In genomic region chr14:34330657-34331158, GRCm38 (mm10) we compare ENCODE assay signal across 18 mouse cellular contexts. TPM values are rescaled to one million over a fixed set of nuclear protein-coding genes. Genes with fewer than 3 reads are reported as not detected.
DNase-seq lines count a peak whose midpoint lies in the region; ATAC-seq and TF ChIP-seq lines count a peak whose summit lies in the region.
"Had no signal": no experiment of that assay in that cellular context is flagged by ENCODE, and none has a peak within 500 bp of the region (broad histone marks: within the 10 kb centered on the region; RNA-seq: fewer than 3 reads in every experiment).

No protein-coding gene starts in this region.

- 79% methylated on average over 9 of the region's 9 CpGs for WGBS in hindbrain, embryonic 13.5 days
- 87% methylated on average over 9 of the region's 9 CpGs for WGBS in hindbrain, embryonic 10.5 days
- 88% methylated on average over 9 of the region's 9 CpGs for WGBS in midbrain, embryonic 15.5 days
- WGBS in midbrain, embryonic 13.5 days, result 92% methylated on average over 9 of the region's 9 CpGs
- 81% methylated on average over 9 of the region's 9 CpGs for WGBS in neural tube, embryonic 14.5 days
- WGBS in liver, postnatal 0 days (ENCODE audit: insufficient replicate concordance), result 84% methylated on average over 9 of the region's 9 CpGs

- H3K27me3 ChIP-seq in hindbrain, embryonic 13.5 days, result no peaks in the 10 kb centered on the region
- no peaks in the 10 kb centered on the region for H3K27me3 ChIP-seq in hindbrain, embryonic 10.5 days (ENCODE audit: insufficient read depth, poor library complexity, severe bottlenecking)
- no peaks in the 10 kb centered on the region for H3K27me3 ChIP-seq in midbrain, embryonic 15.5 days (replicated peaks)
- no peaks in the 10 kb centered on the region for H3K27me3 ChIP-seq in midbrain, embryonic 13.5 days
- H3K27me3 ChIP-seq in neural tube, embryonic 14.5 days (ENCODE audit: control insufficient read depth, insufficient read depth, low read length), result no peaks in the 10 kb centered on the region
- no peaks in the 10 kb centered on the region for H3K27me3 ChIP-seq in liver, postnatal 0 days (ENCODE audit: insufficient read depth, low read length)
- H3K27me3 ChIP-seq: embryonic facial prominence, embryonic 13.5 days; heart, embryonic 15.5 days; kidney, embryonic 15.5 days; megakaryocyte, embryonic 14.5 days had no signal

- ATAC-seq in hindbrain, embryonic 13.5 days (ENCODE audit: low FRiP score), result peak; percentile 79
- peak; percentile 79 for ATAC-seq in midbrain, embryonic 15.5 days (replicated peaks)
- ATAC-seq in midbrain, embryonic 13.5 days, result no peak; the same call in 1 of the 2 replicates
- peak; percentile 87 for ATAC-seq in neural tube, embryonic 14.5 days (ENCODE audit: low read depth)
- no peak for ATAC-seq in liver, postnatal 0 days
- ATAC-seq: intestine, postnatal 0 days had no signal

- H3K4me1 ChIP-seq in hindbrain, embryonic 13.5 days (replicated peaks), result 0 out of 2 replicates have a peak, but pooled peaks cover 3% of the 10 kb centered on the region
- H3K4me1 ChIP-seq in hindbrain, embryonic 10.5 days (replicated peaks), result no peaks in the 10 kb centered on the region
- H3K4me1 ChIP-seq in midbrain, embryonic 15.5 days, result no peaks in the 10 kb centered on the region
- no peaks in the 10 kb centered on the region for H3K4me1 ChIP-seq in midbrain, embryonic 13.5 days (replicated peaks)
- no peaks in the 10 kb centered on the region for H3K4me1 ChIP-seq in neural tube, embryonic 14.5 days (ENCODE audit: control insufficient read depth, insufficient read depth, low read length)
- no peaks in the 10 kb centered on the region for H3K4me1 ChIP-seq in liver, postnatal 0 days (ENCODE audit: insufficient read depth)
- H3K4me1 ChIP-seq: embryonic facial prominence, embryonic 13.5 days; heart, embryonic 15.5 days; kidney, embryonic 15.5 days had no signal

- no peak overlapping the region for H3K4me3 ChIP-seq in hindbrain, embryonic 13.5 days
- H3K4me3 ChIP-seq in hindbrain, embryonic 10.5 days, result no peak overlapping the region
- no peak overlapping the region for H3K4me3 ChIP-seq in midbrain, embryonic 15.5 days
- no peak overlapping the region for H3K4me3 ChIP-seq in midbrain, embryonic 13.5 days (replicated peaks)
- no peak overlapping the region for H3K4me3 ChIP-seq in neural tube, embryonic 14.5 days (ENCODE audit: low read depth, low read length)
- no peak overlapping the region for H3K4me3 ChIP-seq in liver, postnatal 0 days (ENCODE audit: low read depth, low read length)
- H3K4me3 ChIP-seq: embryonic facial prominence, embryonic 13.5 days; heart, embryonic 15.5 days; kidney, embryonic 15.5 days; megakaryocyte, embryonic 14.5 days had no signal

- H3K4me2 ChIP-seq in hindbrain, embryonic 13.5 days, result no peak overlapping the region
- H3K4me2 ChIP-seq in midbrain, embryonic 15.5 days, result no peak overlapping the region
- no peak overlapping the region for H3K4me2 ChIP-seq in midbrain, embryonic 13.5 days (replicated peaks)
- no peak overlapping the region for H3K4me2 ChIP-seq in neural tube, embryonic 14.5 days (ENCODE audit: low read depth, low read length)
- H3K4me2 ChIP-seq in liver, postnatal 0 days (ENCODE audit: low read depth, low read length), result no peak overlapping the region
- H3K4me2 ChIP-seq: embryonic facial prominence, embryonic 13.5 days; heart, embryonic 15.5 days; kidney, embryonic 15.5 days; liver, embryonic 11.5 days had no signal

- H3K9ac ChIP-seq in hindbrain, embryonic 13.5 days, result no peak overlapping the region
- no peak overlapping the region for H3K9ac ChIP-seq in midbrain, embryonic 15.5 days
- H3K9ac ChIP-seq in midbrain, embryonic 13.5 days (replicated peaks), result no peak overlapping the region
- H3K9ac ChIP-seq in neural tube, embryonic 14.5 days (replicated peaks; ENCODE audit: low read depth, low read length), result no peak overlapping the region
- no peak overlapping the region for H3K9ac ChIP-seq in liver, postnatal 0 days (replicated peaks)
- H3K9ac ChIP-seq: embryonic facial prominence, embryonic 13.5 days; heart, embryonic 15.5 days; kidney, embryonic 15.5 days had no signal

- no peak for DNase-seq in hindbrain, embryonic 10.5 days (ENCODE audit: low spot score)
- peak; percentile 40 for DNase-seq in brain, embryonic 18.5 days (ENCODE audit: low read depth, low spot score)
- no peak for DNase-seq in liver, postnatal 0 days
- DNase-seq: B cell, adult 2 months; gastrocnemius, postnatal 14 days; lung, adult 2 months; retina, postnatal 1 day had no signal

- no peak for TF ChIP-seq EP300 in liver, postnatal 0 days (IDR thresholded peaks at IDR 0.05; ENCODE audit: low read depth)

- peaks cover 81% of the 10 kb centered on the region for H3K36me3 ChIP-seq in hindbrain, embryonic 13.5 days
- peaks cover 94% of the 10 kb centered on the region for H3K36me3 ChIP-seq in hindbrain, embryonic 10.5 days
- peaks cover 42% of the 10 kb centered on the region for H3K36me3 ChIP-seq in midbrain, embryonic 15.5 days (replicated peaks)
- peaks cover 74% of the 10 kb centered on the region for H3K36me3 ChIP-seq in midbrain, embryonic 13.5 days
- peaks cover 29% of the 10 kb centered on the region for H3K36me3 ChIP-seq in neural tube, embryonic 14.5 days (ENCODE audit: control insufficient read depth, insufficient read depth, low read length)
- peaks cover 67% of the 10 kb centered on the region for H3K36me3 ChIP-seq in liver, postnatal 0 days (replicated peaks; ENCODE audit: insufficient read depth, low read length)

- no peaks in the 10 kb centered on the region for H3K9me3 ChIP-seq in hindbrain, embryonic 13.5 days
- H3K9me3 ChIP-seq in hindbrain, embryonic 10.5 days, result no peaks in the 10 kb centered on the region
- H3K9me3 ChIP-seq in midbrain, embryonic 15.5 days, result no peaks in the 10 kb centered on the region
- no peaks in the 10 kb centered on the region for H3K9me3 ChIP-seq in midbrain, embryonic 13.5 days
- no peaks in the 10 kb centered on the region for H3K9me3 ChIP-seq in neural tube, embryonic 14.5 days (ENCODE audit: control insufficient read depth, low read length)
- H3K9me3 ChIP-seq in liver, postnatal 0 days (ENCODE audit: low read length), result no peaks in the 10 kb centered on the region
- H3K9me3 ChIP-seq: embryonic facial prominence, embryonic 13.5 days; heart, embryonic 15.5 days; kidney, embryonic 15.5 days; megakaryocyte, embryonic 14.5 days had no signal

- TF ChIP-seq CTCF in liver, postnatal 0 days (IDR thresholded peaks at IDR 0.05; ENCODE audit: low read depth), result no peak

- H3K27ac ChIP-seq in hindbrain, embryonic 13.5 days, result peak overlapping the region; percentile 44; the same call in 1 of the 2 replicates
- no peak overlapping the region for H3K27ac ChIP-seq in hindbrain, embryonic 10.5 days
- no peak overlapping the region for H3K27ac ChIP-seq in midbrain, embryonic 15.5 days
- H3K27ac ChIP-seq in midbrain, embryonic 13.5 days, result no peak overlapping the region
- no peak overlapping the region for H3K27ac ChIP-seq in neural tube, embryonic 14.5 days (ENCODE audit: low read depth, low read length)
- H3K27ac ChIP-seq in liver, postnatal 0 days (ENCODE audit: low read depth), result no peak overlapping the region
- H3K27ac ChIP-seq: embryonic facial prominence, embryonic 13.5 days; heart, embryonic 15.5 days; kidney, embryonic 15.5 days had no signal

RNA-seq across cellular contexts. Expression of gene Glud1, which starts 20.2 kb away (rescaled TPM):
- polyA plus RNA-seq in hindbrain, embryonic 13.5 days (2015; fragmentation: Nextera tagmentation; extraction: Ambion mirVana), result 88.5 and 100.0 TPM in 2 replicates
- polyA plus RNA-seq in hindbrain, embryonic 10.5 days (2016; fragmentation: Nextera tagmentation; extraction: Ambion mirVana), result 77.9 and 82.0 TPM in 2 replicates
- polyA plus RNA-seq in midbrain, embryonic 15.5 days (2015; fragmentation: Nextera tagmentation; extraction: Ambion mirVana), result 92.5 and 99.2 TPM in 2 replicates
- polyA plus RNA-seq in midbrain, embryonic 13.5 days (2015; fragmentation: Nextera tagmentation; extraction: Ambion mirVana), result 79.2 and 91.7 TPM in 2 replicates
- polyA plus RNA-seq in neural tube, embryonic 14.5 days (2014; fragmentation: Nextera tagmentation; extraction: Ambion mirVana), result 145 and 152 TPM in 2 replicates
- 159 and 163 TPM in 2 replicates for polyA plus RNA-seq in liver, postnatal 0 days (2015; fragmentation: Nextera tagmentation; extraction: Ambion mirVana)

RNA-seq across cellular contexts. Expression of gene Shld2, which starts 20.4 kb away (rescaled TPM):
- 5.9 and 8.7 TPM in 2 replicates for polyA plus RNA-seq in hindbrain, embryonic 13.5 days (2015; fragmentation: Nextera tagmentation; extraction: Ambion mirVana)
- polyA plus RNA-seq in hindbrain, embryonic 10.5 days (2016; fragmentation: Nextera tagmentation; extraction: Ambion mirVana), result 6.1 and 10.0 TPM in 2 replicates
- polyA plus RNA-seq in midbrain, embryonic 15.5 days (2015; fragmentation: Nextera tagmentation; extraction: Ambion mirVana), result 5.2 and 7.0 TPM in 2 replicates
- 6.4 and 7.2 TPM in 2 replicates for polyA plus RNA-seq in midbrain, embryonic 13.5 days (2015; fragmentation: Nextera tagmentation; extraction: Ambion mirVana)
- polyA plus RNA-seq in neural tube, embryonic 14.5 days (2014; fragmentation: Nextera tagmentation; extraction: Ambion mirVana), result 5.1 and 8.0 TPM in 2 replicates
- polyA plus RNA-seq in liver, postnatal 0 days (2015; fragmentation: Nextera tagmentation; extraction: Ambion mirVana), result 10.7 and 13.6 TPM in 2 replicates

RNA-seq across cellular contexts. Expression of gene Fam25c, which starts 24.5 kb away (rescaled TPM):
- polyA plus RNA-seq in hindbrain, embryonic 13.5 days (2015; fragmentation: Nextera tagmentation; extraction: Ambion mirVana), result not detected in 2 replicates
- polyA plus RNA-seq in hindbrain, embryonic 10.5 days (2016; fragmentation: Nextera tagmentation; extraction: Ambion mirVana), result not detected in 2 replicates
- polyA plus RNA-seq in midbrain, embryonic 15.5 days (2015; fragmentation: Nextera tagmentation; extraction: Ambion mirVana), result not detected in 2 replicates
- not detected in 2 replicates for polyA plus RNA-seq in midbrain, embryonic 13.5 days (2015; fragmentation: Nextera tagmentation; extraction: Ambion mirVana)
- not detected in 2 replicates for polyA plus RNA-seq in neural tube, embryonic 14.5 days (2014; fragmentation: Nextera tagmentation; extraction: Ambion mirVana)
- polyA plus RNA-seq in liver, postnatal 0 days (2015; fragmentation: Nextera tagmentation; extraction: Ambion mirVana), result 5.8 and 5.9 TPM in 2 replicates
- polyA plus RNA-seq: heart, embryonic 15.5 days; intestine, postnatal 0 days; kidney, embryonic 15.5 days; limb, embryonic 11.5 days had no signal

RNA-seq across cellular contexts. Expression of gene Sncg, which starts 43.9 kb away (rescaled TPM):
- 235 and 244 TPM in 2 replicates for polyA plus RNA-seq in hindbrain, embryonic 13.5 days (2015; fragmentation: Nextera tagmentation; extraction: Ambion mirVana)
- 51.0 and 125 TPM in 2 replicates for polyA plus RNA-seq in hindbrain, embryonic 10.5 days (2016; fragmentation: Nextera tagmentation; extraction: Ambion mirVana)
- 36.7 and 45.2 TPM in 2 replicates for polyA plus RNA-seq in midbrain, embryonic 15.5 days (2015; fragmentation: Nextera tagmentation; extraction: Ambion mirVana)
- polyA plus RNA-seq in midbrain, embryonic 13.5 days (2015; fragmentation: Nextera tagmentation; extraction: Ambion mirVana), result 57.7 and 61.2 TPM in 2 replicates
- 279 and 514 TPM in 2 replicates for polyA plus RNA-seq in neural tube, embryonic 14.5 days (2014; fragmentation: Nextera tagmentation; extraction: Ambion mirVana)
- polyA plus RNA-seq in liver, postnatal 0 days (2015; fragmentation: Nextera tagmentation; extraction: Ambion mirVana), result 0.34 and 0.72 TPM in 2 replicates

RNA-seq across cellular contexts. Expression of gene Mmrn2, which starts 44.6 kb away (rescaled TPM):
- 5.6 and 5.7 TPM in 2 replicates for polyA plus RNA-seq in hindbrain, embryonic 13.5 days (2015; fragmentation: Nextera tagmentation; extraction: Ambion mirVana)
- 7.0 and 8.5 TPM in 2 replicates for polyA plus RNA-seq in hindbrain, embryonic 10.5 days (2016; fragmentation: Nextera tagmentation; extraction: Ambion mirVana)
- polyA plus RNA-seq in midbrain, embryonic 15.5 days (2015; fragmentation: Nextera tagmentation; extraction: Ambion mirVana), result 4.7 and 5.0 TPM in 2 replicates
- 4.9 and 5.5 TPM in 2 replicates for polyA plus RNA-seq in midbrain, embryonic 13.5 days (2015; fragmentation: Nextera tagmentation; extraction: Ambion mirVana)
- polyA plus RNA-seq in neural tube, embryonic 14.5 days (2014; fragmentation: Nextera tagmentation; extraction: Ambion mirVana), result 2.4 and 4.3 TPM in 2 replicates
- 3.2 and 3.3 TPM in 2 replicates for polyA plus RNA-seq in liver, postnatal 0 days (2015; fragmentation: Nextera tagmentation; extraction: Ambion mirVana)

Comparison
In these comparisons a context has a peak if more than half of its experiments do, and no peak if none do; other contexts are left out.
1. ATAC-seq: peak in hindbrain, embryonic 13.5 days (single experiment), midbrain, embryonic 15.5 days (single experiment) and neural tube, embryonic 14.5 days (single experiment); none in midbrain, embryonic 13.5 days (single experiment) and liver, postnatal 0 days (single experiment).